Mouse (Mus musculus) limb, embryonic 11.5 days (tissue): ENCODE measurements around the gene Tm9sf1. TPM values are rescaled to one million over a fixed set of nuclear protein-coding genes. Genes with fewer than 3 reads are reported as not detected.

Source experiments
- ATAC-seq: fragments of 200-750 bp; cut with Nextera tagmentation; 2 replicates; pipeline ENCODE4 v1.8.0; 2017; ENCODE audit warnings: low read depth; ENCODE audit not compliant: insufficient number of reproducible peaks, low FRiP score, low TSS enrichment
- DNase-seq: peaks from one replicate; pipeline ENCODE4 v3.0.0-alpha.2; 2015; ENCODE audit warnings: low spot score
- H3K27ac ChIP-seq: fragments of 300-500 bp; sonication (generic); replicated peaks from 2 replicates; pipeline ENCODE4 v1.5.1; 2014; ENCODE audit warnings: low read depth, mild to moderate bottlenecking, low read length
- H3K27me3 ChIP-seq: fragments of 300-500 bp; sonication (generic); 2 replicates; pipeline ENCODE4 v1.6.1; 2014; ENCODE audit warnings: mild to moderate bottlenecking, low read length, mixed read lengths; ENCODE audit not compliant: control insufficient read depth, insufficient read depth
- H3K36me3 ChIP-seq: fragments of 300-500 bp; sonication (generic); 2 replicates; pipeline ENCODE4 v1.6.1; 2014; ENCODE audit warnings: mild to moderate bottlenecking, low read length, moderate library complexity, mixed read lengths; ENCODE audit not compliant: control insufficient read depth, insufficient read depth
- H3K4me1 ChIP-seq: fragments of 300-500 bp; sonication (generic); 2 replicates; pipeline ENCODE4 v1.6.1; 2014; ENCODE audit warnings: low read length, mixed read lengths; ENCODE audit not compliant: control insufficient read depth, insufficient read depth
- H3K4me2 ChIP-seq: fragments of 300-500 bp; sonication (generic); 2 replicates; pipeline ENCODE4 v1.6.1; 2014; ENCODE audit warnings: low read depth, mild to moderate bottlenecking, moderate library complexity; ENCODE audit not compliant: severe bottlenecking
- H3K4me3 ChIP-seq: fragments of 300-500 bp; sonication (generic); 2 replicates; pipeline ENCODE4 v1.5.1; 2014; ENCODE audit warnings: low read depth, low read length
- H3K9ac ChIP-seq: fragments of 300-500 bp; sonication (generic); 2 replicates; pipeline ENCODE4 v1.6.1; 2014; ENCODE audit warnings: mild to moderate bottlenecking, low read length
- H3K9me3 ChIP-seq: fragments of 300-500 bp; sonication (generic); 2 replicates; pipeline ENCODE4 v1.6.1; 2016; ENCODE audit warnings: low read length; ENCODE audit not compliant: control insufficient read depth
- WGBS: fragments of 180-500 bp; shearing (Covaris S2); extraction: QIAGEN DNeasy Blood & Tissue Kit; methylation state at CpG from one replicate; pipeline ENCODE4 v1.1.7; 2014; 5-methylcytosine and 5-hydroxymethylcytosine counted together
- polyA plus RNA-seq: library from polyadenylated mRNA; unstranded; fragments of >200 nt; fragmentation: Nextera tagmentation; extraction: Ambion mirVana; gene quantifications from 2 replicates; pipeline ENCODE4 v1.2.1, GENCODE M21; 2014

Tm9sf1 gene
- polyA plus RNA-seq, 1 experiment from 2014 or later = 83.2 TPM

DNA sequence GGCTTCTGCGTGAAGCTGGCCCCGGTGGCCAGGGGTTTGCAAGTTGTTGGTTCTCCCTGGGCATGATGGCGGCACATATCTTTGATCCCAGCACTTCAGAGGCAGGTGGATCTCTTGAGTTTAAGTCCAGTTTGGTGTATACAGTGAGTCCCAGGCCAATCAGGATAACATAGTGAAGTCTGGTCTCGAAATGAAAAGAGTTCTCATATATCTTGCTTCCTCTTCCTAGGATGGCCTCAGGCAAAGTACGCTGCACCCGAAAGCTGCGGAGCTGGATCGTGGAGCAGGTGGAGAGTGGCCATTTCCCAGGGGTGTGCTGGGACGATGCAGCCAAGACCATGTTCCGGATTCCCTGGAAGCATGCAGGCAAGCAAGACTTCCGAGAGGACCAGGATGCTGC lies 38.8 kb downstream of the Tm9sf1 start:
- H3K36me3 ChIP-seq = peaks cover 22% of the 10 kb centered on the region
- H3K4me3 ChIP-seq = no peak overlapping the region
- no peak overlapping the region for H3K9ac ChIP-seq
- DNase-seq = no peak
- H3K4me2 ChIP-seq = no peak overlapping the region
- WGBS = 91% methylated on average over 11 of the region's 11 CpGs
- no peaks in the 10 kb centered on the region for H3K4me1 ChIP-seq
- no peak overlapping the region for H3K27ac ChIP-seq
- no peaks in the 10 kb centered on the region for H3K9me3 ChIP-seq
- no peak for ATAC-seq
- no peaks in the 10 kb centered on the region for H3K27me3 ChIP-seq

DNA sequence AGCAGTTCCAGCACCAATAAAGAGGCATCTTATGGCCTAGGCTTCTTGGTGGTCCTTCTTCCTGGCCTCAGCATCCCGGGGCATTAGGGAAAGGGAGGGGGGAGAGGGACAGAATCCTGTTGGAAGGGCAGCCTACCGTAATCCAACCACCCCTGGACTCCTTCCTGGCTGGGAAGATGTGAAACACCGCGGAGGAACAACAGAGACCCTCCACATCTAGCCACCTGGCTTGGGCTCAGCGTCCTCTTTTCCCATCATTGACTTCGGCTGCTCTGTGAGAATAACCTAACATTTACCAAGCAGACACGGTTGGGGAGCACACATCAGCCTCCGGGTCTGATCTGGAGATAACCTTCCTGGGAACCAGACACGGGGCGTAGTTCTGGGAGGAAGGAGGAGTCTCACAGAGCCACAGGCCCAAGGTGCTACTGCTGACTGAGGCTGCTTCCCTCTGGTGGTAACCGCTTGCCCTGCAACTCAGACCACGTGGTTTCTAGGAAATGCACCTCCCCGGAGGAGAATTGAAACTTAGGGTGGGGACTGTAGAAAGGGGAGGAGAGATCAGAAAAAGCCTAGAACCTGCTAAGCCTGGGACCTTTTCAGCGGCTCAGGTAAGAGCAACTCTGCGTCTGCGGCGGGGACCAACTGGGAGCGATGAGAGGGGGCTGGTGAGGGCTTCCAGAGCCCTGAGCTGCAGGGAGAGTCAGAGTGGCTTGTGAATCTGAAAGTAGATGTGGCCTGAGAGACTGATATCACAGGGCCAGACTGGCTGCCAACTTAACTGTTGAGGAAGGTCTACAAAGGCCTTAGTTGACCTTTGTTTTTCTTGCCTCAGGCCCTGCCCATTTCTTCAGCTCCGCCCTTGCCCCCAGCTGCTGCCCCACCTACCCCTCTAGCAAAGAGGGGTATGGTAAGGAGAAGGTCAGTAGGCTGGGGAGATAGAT lies 39.7 kb downstream of the Tm9sf1 start:
- no peaks in the 10 kb centered on the region for H3K9me3 ChIP-seq
- H3K4me3 ChIP-seq = peak overlapping the region; percentile 10
- H3K27me3 ChIP-seq = no peaks in the 10 kb centered on the region
- 13% methylated on average over 19 of the region's 19 CpGs for WGBS
- H3K4me2 ChIP-seq = peak overlapping the region; percentile 32; the same call in 1 of the 2 replicates
- H3K27ac ChIP-seq = 0 out of 2 replicates have a peak overlapping the region, but pooled peaks have one; percentile 16
- ATAC-seq (peak; percentile 81), DNase-seq (peak; percentile 89)
- H3K9ac ChIP-seq = peak overlapping the region; percentile 38; the same call in 1 of the 2 replicates
- H3K36me3 ChIP-seq = peaks cover 23% of the 10 kb centered on the region
- no peaks in the 10 kb centered on the region for H3K4me1 ChIP-seq

DNA sequence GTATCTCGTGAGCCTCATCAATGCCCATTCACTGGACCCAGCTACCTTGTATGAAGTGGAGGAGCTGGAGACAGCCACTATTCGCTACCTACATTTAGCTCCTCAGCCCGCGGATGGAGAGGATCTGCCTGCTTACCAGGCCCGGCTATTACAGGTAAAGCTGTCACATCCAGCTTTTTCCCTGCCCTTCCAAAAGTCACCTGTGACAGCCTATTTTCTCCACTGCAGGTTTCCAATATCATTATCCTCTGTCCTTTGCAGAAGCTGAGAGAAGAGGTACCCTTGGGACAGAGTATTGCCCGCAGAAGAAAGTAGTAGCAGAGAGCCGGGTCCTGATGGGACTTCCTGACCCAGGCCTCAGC lies 40.4 kb downstream of the Tm9sf1 start, which contains the start of gene Irf9:
Irf9 (plus strand) TSS at position 301 of the 362 bp plus-strand sequence.
- WGBS = 82% methylated on average over 7 of the region's 7 CpGs
- Histone ChIP-seq H3K36me3 (peaks cover 22% of the 10 kb centered on the region), H3K9me3 (no peaks in the 10 kb centered on the region), H3K4me1 (no peaks in the 10 kb centered on the region), H3K4me2 (peak within 1 kb of the TSS; percentile 32; the same call in 1 of the 2 replicates), H3K27ac (0 out of 2 replicates have a peak within 1 kb of the TSS, but pooled peaks have one; percentile 16), H3K27me3 (no peaks in the 10 kb centered on the region), H3K4me3 (peak within 1 kb of the TSS; percentile 10), H3K9ac (peak within 1 kb of the TSS; percentile 38; the same call in 1 of the 2 replicates)
- DNase-seq = no peak
- ATAC-seq = no peak

DNA sequence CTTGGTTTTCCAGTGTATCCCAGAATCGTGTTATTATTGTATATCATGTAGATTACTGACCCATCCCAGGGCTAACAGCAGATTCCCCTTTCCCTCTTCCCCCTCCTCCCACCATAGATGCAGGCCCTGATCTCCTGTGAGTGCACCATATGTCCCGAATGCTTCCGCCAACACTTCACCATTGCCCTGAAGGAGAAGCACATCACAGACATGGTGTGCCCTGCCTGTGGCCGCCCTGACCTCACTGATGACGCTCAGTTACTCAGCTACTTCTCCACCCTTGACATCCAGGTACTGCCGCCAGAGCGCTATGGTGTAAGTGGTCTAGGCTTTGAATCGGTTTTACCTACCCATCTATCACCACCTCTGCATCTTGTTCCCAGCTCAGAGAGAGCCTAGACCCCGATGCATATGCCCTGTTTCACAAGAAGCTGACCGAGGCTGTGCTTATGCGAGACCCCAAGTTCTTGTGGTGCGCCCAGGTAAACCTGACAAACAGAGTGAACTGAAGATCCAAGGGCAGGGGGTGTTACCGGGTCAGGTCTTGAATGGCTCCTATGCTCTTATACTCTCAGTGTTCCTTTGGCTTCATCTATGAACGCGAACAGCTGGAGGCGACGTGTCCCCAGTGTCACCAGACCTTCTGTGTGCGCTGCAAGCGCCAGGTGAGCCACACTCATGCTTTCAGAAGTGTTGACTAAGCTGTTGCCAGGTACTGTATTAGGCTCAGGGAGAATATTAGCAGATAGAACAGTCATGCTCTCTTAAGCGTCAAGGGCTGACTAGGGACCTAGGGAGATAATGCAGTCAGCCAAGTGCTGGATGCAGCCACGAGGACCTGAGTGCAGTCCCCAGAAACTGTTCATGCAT lies 44.9 kb downstream of the Tm9sf1 start:
- Histone ChIP-seq H3K4me2 (no peak overlapping the region), H3K36me3 (peaks cover 32% of the 10 kb centered on the region), H3K9me3 (no peaks in the 10 kb centered on the region), H3K27me3 (no peaks in the 10 kb centered on the region), H3K4me3 (no peak overlapping the region), H3K27ac (no peak overlapping the region), H3K9ac (no peak overlapping the region), H3K4me1 (no peaks in the 10 kb centered on the region)
- no peak for DNase-seq
- ATAC-seq = no peak
- WGBS = 92% methylated on average over 21 of the region's 21 CpGs

DNA sequence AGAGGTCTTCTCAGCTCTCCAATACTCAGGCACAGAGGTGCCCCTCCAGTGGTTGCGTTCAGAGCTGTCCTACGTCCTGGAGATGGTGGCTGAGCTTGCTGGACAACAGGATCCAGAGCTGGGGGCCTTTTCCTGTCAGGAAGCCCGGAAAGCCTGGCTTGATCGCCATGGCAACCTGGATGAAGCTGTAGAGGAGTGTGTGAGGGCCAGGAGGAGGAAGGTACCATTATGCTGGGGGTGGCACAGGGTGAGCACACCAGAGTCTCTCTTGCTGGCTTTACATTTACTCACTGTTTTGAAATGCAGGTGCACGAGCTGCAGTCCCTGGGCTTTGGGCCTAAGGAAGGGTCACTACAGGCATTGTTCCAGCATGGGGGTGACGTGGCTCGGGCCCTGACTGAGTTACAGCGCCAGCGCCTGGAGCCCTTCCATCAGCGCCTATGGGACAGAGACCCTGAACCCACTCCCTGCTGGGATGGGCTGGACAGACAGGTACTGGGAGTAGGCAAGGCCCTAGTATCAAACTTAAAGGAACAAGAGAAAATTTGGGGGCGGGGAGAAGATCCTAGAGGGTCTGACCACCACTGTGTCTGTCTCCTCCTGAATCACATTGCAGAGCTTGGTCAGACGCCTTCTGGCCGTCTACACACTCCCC lies 47.4 kb downstream of the Tm9sf1 start:
- H3K9ac ChIP-seq = no peak overlapping the region
- ATAC-seq (no peak), DNase-seq (no peak)
- no peaks in the 10 kb centered on the region for H3K27me3 ChIP-seq
- H3K4me1 ChIP-seq = peaks cover 6% of the 10 kb centered on the region; the same call in 1 of the 2 replicates
- no peak overlapping the region for H3K4me3 ChIP-seq
- H3K4me2 ChIP-seq = no peak overlapping the region
- H3K36me3 ChIP-seq = peaks cover 25% of the 10 kb centered on the region
- no peaks in the 10 kb centered on the region for H3K9me3 ChIP-seq
- WGBS = 85% methylated on average over 13 of the region's 13 CpGs
- H3K27ac ChIP-seq = no peak overlapping the region

DNA sequence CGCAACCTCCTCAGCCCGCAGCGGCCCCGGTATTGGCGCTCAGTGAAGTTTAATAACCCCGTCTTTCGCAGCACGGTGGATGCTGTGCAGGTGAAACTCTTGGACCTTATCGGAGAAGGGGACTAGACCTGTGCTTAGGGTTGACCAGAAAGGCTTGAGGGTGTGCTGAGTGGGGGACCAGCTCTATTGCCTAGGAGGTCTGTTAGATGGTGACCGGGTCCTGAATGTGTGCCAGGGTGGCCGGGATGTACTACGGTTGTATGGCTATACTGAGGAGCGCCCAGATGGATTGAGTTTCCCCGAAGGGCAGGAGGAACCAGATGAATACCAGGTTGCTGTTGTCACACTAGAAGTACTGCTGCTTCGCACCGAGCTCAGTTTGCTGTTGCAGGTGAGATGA lies 51.4 kb downstream of the Tm9sf1 start:
- peaks cover 10% of the 10 kb centered on the region; the same call in 1 of the 2 replicates for H3K36me3 ChIP-seq
- no peaks in the 10 kb centered on the region for H3K9me3 ChIP-seq
- peaks cover 6% of the 10 kb centered on the region; the same call in 1 of the 2 replicates for H3K4me1 ChIP-seq
- ATAC-seq (no peak), DNase-seq (no peak)
- peak overlapping the region; percentile 84 for H3K9ac ChIP-seq
- H3K4me2 ChIP-seq = peak overlapping the region; percentile 92
- peak overlapping the region; percentile 36; the same call in 1 of the 2 replicates for H3K27ac ChIP-seq
- peak overlapping the region; percentile 97 for H3K4me3 ChIP-seq
- WGBS = 5% methylated on average over 16 of the region's 16 CpGs
- no peaks in the 10 kb centered on the region for H3K27me3 ChIP-seq

DNA sequence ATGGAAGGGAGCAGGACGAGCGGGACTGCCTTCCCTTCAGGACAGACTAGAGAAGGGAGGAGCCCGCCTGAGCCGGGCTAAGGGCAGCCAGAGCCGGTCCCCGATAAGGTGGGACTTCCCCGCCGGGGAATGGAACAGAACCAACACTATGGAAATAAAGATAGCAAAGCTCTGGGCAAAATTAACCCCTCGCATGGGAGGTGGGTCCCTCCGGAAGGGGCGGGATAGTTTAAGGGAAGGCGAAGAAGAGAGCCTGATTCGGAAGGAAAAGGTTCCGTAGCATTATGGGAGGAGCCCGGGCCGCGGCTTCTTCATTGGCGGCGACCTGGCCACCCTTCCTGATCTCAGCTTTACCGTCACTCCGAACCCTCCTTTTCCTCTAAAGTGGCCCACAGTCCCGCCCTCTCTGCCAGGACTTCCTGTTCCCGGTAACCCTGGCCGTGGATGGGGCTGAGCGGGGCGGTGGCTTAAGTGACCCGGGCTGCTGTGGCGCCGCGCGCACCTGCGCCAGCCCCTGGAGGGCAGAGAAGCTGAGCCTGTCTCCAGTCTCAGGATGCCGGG lies 52.2 kb downstream of the Tm9sf1 start, which contains the start of gene Rnf31:
Rnf31 (plus strand) TSS at position 378 of the 561 bp plus-strand sequence.
- Histone ChIP-seq H3K27me3 (no peaks in the 10 kb centered on the region), H3K4me1 (peaks cover 6% of the 10 kb centered on the region; the same call in 1 of the 2 replicates), H3K4me3 (peak within 1 kb of the TSS; percentile 97), H3K9ac (peak within 1 kb of the TSS; percentile 84), H3K27ac (peak within 1 kb of the TSS; percentile 87), H3K4me2 (peak within 1 kb of the TSS; percentile 92), H3K9me3 (no peaks in the 10 kb centered on the region), H3K36me3 (peaks cover 8% of the 10 kb centered on the region; the same call in 1 of the 2 replicates)
- under 1% methylated on average over 33 of the region's 33 CpGs for WGBS
- ATAC-seq (peak; percentile 80), DNase-seq (peak; percentile 91)
